Mouse (Mus musculus) testis, adult 2 months (tissue): Measurements from ENCODE around the gene Cdk13.

ENCODE experiments used
- CTCF ChIP-seq: fragments of 200-500 bp; IDR thresholded peaks from 2 replicates; pipeline ENCODE4 v1.5.1; 2012; ENCODE audit warnings: low read depth, mild to moderate bottlenecking, inconsistent platforms, low read length, moderate library complexity; ENCODE audit not compliant: control insufficient read depth, insufficient read depth, insufficient replicate concordance
- POLR2A ChIP-seq: fragments of 200-500 bp; IDR thresholded peaks from 2 replicates; pipeline ENCODE4 v1.6.1; 2012; ENCODE audit warnings: low read depth, mild to moderate bottlenecking, inconsistent platforms, low read length, moderate library complexity; ENCODE audit not compliant: control insufficient read depth

DNA sequence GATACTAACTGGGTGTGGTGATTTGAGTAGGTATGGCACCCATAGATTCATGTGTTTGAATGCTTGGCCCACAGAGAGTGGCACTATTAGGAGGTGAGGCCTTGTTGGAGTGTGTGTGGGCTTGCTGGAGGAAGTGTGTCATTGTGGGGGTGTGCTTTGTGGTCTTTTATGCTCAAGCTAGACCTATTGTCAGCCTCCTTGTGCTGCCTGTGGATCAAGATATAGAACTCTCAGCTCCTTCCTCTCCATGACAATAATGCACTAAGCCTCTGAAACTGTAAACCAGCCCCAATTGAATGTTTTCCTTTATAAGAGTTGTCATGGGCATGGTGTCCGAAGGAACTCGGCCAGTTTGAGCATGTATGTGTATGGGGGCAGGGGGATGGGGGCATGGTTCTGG is 38.4 kb upstream of the Cdk13 start:
- TF ChIP-seq CTCF = no peak
- TF ChIP-seq POLR2A = no peak
